Mouse (Mus musculus): Measurements from ENCODE around the gene Ptch2. TPM values are rescaled to one million over a fixed set of nuclear protein-coding genes. Genes with fewer than 3 reads are reported as not detected.

Gene Ptch2
- polyA plus RNA-seq (2015; fragmentation: Nextera tagmentation; extraction: Ambion mirVana): 4.4 and 5.2 TPM in 2 replicates

DNA sequence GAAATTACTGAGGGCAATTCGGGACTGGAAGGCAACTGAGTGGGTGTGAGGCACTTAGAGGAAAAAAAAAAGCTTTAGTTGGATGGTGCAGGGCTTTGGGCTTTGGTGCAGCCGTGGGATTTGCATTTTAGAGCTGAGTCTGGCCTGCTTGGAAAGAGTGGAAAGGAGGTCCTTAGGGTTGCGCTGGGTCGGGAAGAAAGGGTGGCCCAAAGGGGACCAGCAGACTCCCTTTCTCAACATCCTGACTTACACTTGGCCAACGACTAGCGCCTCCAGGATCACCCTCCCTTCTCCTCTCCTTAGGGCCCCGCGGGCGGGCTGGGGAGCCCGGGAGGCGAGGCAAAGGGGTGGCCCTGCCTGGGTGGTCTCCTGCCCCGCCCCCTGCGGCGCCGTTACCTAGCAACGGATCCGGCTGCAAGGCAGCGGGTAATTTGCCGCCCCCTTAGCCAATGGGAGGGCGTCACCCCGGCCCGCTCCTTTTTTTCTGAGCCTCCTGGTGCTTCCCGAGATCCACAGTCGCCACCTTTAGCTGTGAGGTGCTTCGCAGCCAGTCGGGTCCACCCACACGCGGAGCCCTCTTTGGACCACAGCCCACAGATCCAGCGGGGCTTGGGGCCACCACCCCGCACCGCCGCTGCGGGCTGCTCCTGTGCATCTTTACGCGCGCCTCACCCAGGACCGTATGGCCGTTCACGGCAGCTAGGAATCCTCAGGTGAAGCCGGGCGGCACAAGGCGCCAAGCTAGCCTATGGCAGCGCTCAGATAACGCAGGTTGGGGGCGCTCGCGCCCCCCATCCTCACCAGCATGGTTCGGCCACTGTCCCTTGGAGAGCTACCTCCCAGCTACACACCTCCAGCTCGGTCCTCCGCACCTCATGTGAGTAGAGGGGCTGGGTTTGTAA, at the start of gene Ptch2:
Gene Ptch2 (plus strand): TSS at position 525 of the 902 bp plus-strand sequence.

DNA sequence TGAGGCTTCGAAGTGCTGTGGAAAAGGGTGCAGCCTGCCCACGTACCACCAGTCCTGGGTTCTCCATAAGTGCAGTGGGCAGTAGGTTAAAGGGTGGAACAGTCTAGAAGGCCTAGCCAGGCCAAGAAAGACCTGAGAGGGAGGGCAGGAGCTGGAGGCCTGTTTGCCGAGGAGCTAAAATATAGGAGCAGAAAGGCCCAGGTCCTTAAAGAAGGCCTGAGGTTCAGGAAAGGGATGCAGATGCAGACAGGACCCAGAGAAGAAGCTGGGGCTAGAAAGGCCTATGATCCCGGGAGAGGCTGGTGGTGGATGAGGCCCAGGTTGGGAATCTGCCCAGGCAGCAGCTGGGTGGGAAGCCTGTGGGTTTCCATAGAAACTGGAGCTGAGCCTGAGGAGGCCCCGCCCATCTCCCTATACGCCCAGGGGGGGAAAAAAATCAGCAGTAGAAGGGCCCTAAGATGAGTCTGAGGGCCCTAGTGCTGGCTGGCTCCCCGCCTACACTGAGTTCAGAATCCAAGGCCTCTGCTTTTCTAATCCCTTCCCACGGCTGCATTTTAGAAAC, 29.6 kb downstream of the Ptch2 start, which contains the start of gene Btbd19:
Gene Btbd19 (minus strand): TSS at position 378 of the 562 bp plus-strand sequence.

DNA sequence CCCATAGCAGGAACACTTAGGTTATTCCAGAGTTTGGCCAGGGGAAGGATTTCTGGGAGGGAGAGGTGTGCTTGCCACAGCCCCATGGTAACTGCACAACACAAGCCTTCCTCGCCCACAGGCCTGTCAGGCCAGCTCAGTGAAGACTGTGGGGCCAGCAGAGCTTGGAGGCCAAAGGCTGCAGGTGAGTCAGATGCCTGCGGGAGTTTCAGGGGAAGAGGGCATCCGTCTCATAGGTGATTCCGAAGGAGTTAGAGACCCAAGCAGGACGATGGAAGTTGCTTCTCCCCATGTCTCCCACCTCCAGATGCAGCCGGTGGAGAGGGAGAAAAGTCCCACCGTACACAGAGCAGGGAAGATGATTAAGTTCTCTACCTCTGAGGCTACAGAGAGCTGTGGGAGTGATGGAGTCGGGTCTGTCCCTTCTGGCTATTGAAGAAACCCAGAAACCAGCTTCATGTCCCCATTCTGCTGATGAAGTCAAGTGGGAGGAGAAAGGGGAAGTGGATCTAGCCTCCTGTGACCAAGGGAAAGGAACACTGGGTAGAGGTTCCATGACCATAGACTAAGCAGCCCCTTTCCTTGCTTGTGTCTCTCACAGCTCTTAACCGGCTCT, 30.9 kb downstream of the Ptch2 start, which contains the start of gene Tctex1d4:
Gene Tctex1d4 (plus strand): TSS at position 120 of the 616 bp plus-strand sequence.

DNA sequence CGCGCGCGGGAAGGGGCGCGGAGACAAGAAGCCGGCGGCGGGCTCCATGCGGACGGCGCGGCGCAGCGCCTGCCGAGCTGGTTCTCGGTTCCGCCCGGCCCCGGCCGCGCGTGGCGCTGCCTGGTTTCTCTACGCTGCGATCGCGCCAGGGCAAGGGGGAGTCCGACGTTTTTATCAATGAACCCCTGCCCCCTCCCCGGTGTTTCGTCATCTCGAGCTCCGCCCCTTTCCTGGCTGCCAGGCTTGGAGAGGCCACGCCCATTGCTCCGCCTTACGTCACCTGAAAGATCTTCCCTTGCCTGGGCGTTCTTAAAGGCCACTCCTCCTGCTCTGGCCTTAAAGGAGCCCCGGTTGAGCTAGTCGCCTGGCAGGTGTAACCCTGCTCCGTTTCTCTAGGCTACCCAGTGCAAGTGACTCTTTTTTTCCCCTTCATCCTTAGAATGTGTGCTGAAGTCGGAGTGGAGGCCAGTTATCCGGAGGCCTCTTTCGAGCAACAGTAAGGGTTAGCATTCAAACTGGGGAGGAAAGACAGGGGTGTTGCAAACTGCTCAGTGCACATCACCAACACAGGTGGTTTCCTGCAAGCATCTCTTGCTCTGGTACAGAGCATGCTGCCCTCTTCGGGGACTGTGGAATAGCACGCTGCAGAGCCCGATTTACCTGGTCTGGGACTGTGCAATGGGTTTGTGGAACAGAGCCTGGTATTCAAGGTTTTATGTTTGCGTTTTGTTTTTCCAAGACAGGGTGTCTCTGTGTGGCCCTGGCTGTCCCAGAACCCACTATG, 38.1 kb downstream of the Ptch2 start, which contains the start of gene Plk3:
Gene Plk3 (minus strand): TSS at position 147 of the 784 bp plus-strand sequence.

DNA sequence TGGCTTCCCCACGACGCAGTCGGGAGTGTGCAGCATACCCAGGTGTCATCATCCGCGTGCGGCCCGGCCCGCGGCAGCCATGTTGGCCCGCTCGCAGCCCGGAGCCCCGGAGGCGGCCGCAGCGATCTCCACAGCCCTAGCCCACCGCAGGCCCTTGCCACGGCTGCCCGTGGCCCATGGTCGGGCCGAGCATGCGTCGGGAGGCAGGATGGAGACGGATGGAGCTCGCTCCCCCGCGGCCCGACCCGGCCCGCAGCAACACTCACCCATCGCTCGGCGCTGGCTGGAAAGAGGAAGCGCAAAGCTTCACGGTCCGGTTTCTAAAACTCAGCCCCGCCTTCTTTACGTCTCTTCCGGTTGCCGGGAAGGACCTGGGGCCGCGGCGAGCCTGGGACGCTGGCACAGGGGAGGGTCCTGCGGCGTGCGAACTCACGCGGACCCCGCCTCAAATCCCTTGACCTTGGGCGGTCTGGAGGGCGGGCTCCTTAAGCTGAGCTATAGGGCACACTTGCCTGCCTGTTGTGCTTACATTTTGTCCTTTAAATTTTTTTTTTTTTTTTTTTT, 60.0 kb downstream of the Ptch2 start, which contains the start of gene Rps8:
Gene Rps8 (minus strand): TSS at position 452 of the 564 bp plus-strand sequence.

Small RNAs within 50 kb of the gene (microRNA-seq; reads per million reads assigned to microRNA genes)
- 0 reads per million in 2 experiments for gene Gm22398

Other genes starting within 250 kb of the Ptch2 start
- 0.02 and 0.03 TPM in 2 replicates for gene Zswim5, start 218.7 kb upstream of the Ptch2 start, polyA plus RNA-seq (2015; fragmentation: Nextera tagmentation; extraction: Ambion mirVana)
- gene Urod, start 101.7 kb upstream of the Ptch2 start, polyA plus RNA-seq (2015; fragmentation: Nextera tagmentation; extraction: Ambion mirVana): 69.0 and 75.1 TPM in 2 replicates
- 8.5 and 8.8 TPM in 2 replicates for gene Hectd3, start 100.8 kb upstream of the Ptch2 start, polyA plus RNA-seq (2015; fragmentation: Nextera tagmentation; extraction: Ambion mirVana)
- gene Eif2b3, start 76.7 kb upstream of the Ptch2 start, polyA plus RNA-seq (2015; fragmentation: Nextera tagmentation; extraction: Ambion mirVana): 31.1 and 33.3 TPM in 2 replicates
- 2.8 and 4.8 TPM in 2 replicates for gene Btbd19, start 29.6 kb downstream of the Ptch2 start, polyA plus RNA-seq (2015; fragmentation: Nextera tagmentation; extraction: Ambion mirVana)
- 0.22 TPM in 1 of 2 replicates, not detected in the other for gene Tctex1d4, start 30.7 kb downstream of the Ptch2 start, polyA plus RNA-seq (2015; fragmentation: Nextera tagmentation; extraction: Ambion mirVana)
- gene Plk3, start 37.9 kb downstream of the Ptch2 start, polyA plus RNA-seq (2015; fragmentation: Nextera tagmentation; extraction: Ambion mirVana): 1.4 and 2.5 TPM in 2 replicates
- 600 and 626 TPM in 2 replicates for gene Rps8, start 60.2 kb downstream of the Ptch2 start, polyA plus RNA-seq (2015; fragmentation: Nextera tagmentation; extraction: Ambion mirVana)
- gene Kif2c, start 86.6 kb downstream of the Ptch2 start, polyA plus RNA-seq (2015; fragmentation: Nextera tagmentation; extraction: Ambion mirVana): 8.3 and 10.5 TPM in 2 replicates
- 25.5 and 32.8 TPM in 2 replicates for gene Tmem53, start 155.9 kb downstream of the Ptch2 start, polyA plus RNA-seq (2015; fragmentation: Nextera tagmentation; extraction: Ambion mirVana)
- 0.12 and 0.18 TPM in 2 replicates for gene Armh1, start 156.1 kb downstream of the Ptch2 start, polyA plus RNA-seq (2015; fragmentation: Nextera tagmentation; extraction: Ambion mirVana)

All from skeletal muscle tissue, postnatal 0 days (tissue).